Mouse (Mus musculus): Measurements from ENCODE around the gene Chrna4. TPM values are rescaled to one million over a fixed set of nuclear protein-coding genes. Genes with fewer than 3 reads are reported as not detected.

Chrna4 gene
- total RNA-seq, 2 experiments from 2014 or later = 34.3 to 41.3 TPM

- intact Hi-C loops (cut with DNase I) = no loop called here
- DNase-seq (ENCODE audit: low spot score in 2 of 2) = no peak
Observed at GRCm38 (mm10) chr2:180986449-180986848, 56.9 kb downstream of the Chrna4 start, which contains the start of gene Col20a1. Col20a1 (plus strand) TSS chr2:180986535.

GRCm38 (mm10) chr2:180985635-180986034 is 57.7 kb downstream of the Chrna4 start:
- DNase-seq (ENCODE audit: low spot score in 2 of 2) = no peak
- intact Hi-C loops (cut with DNase I) = no loop called here

- intact Hi-C loops (cut with DNase I) = no loop called here
Observed at GRCm38 (mm10) chr2:180981133-180981532, 62.2 kb downstream of the Chrna4 start.

More at GRCm38 (mm10) chr2:180981133-180981532, 62.2 kb downstream of the Chrna4 start:
- DNase-seq (ENCODE audit: low spot score in 2 of 2) = no peak

Other genes starting within 250 kb of the Chrna4 start
- gene Ythdf1, start 122.6 kb downstream of the Chrna4 start, total RNA-seq (2021) = 10 to 100 TPM; 63.1 to 68.4 TPM
- gene Birc7, start 114.5 kb downstream of the Chrna4 start, total RNA-seq (2021) = not detected
- gene Nkain4, start 88.8 kb downstream of the Chrna4 start, total RNA-seq (2021) = 10 to 100 TPM; 35.7 to 45.1 TPM
- gene Arfgap1, start 76.3 kb downstream of the Chrna4 start, total RNA-seq (2021) = 100 to 1,000 TPM; 136 to 137 TPM
- 1 to 10 TPM; 1.6 to 2.4 TPM for gene Col20a1, start 57.0 kb downstream of the Chrna4 start, total RNA-seq (2021)
- 100 to 1,000 TPM; 179 to 188 TPM for gene Kcnq2, start 91.8 kb upstream of the Chrna4 start, total RNA-seq (2021)
- 1,000 to 10,000 TPM; 1,193 to 1,221 TPM for gene Eef1a2, start 113.5 kb upstream of the Chrna4 start, total RNA-seq (2021)
- 100 to 1,000 TPM; 114 to 118 TPM for gene Ppdpf, start 143.7 kb upstream of the Chrna4 start, total RNA-seq (2021)
- gene Ptk6, start 159.2 kb upstream of the Chrna4 start, total RNA-seq (2021) = under 1 TPM in 1 of 2 experiments, not detected in 1; 0.08 TPM
- gene Srms, start 169.6 kb upstream of the Chrna4 start, total RNA-seq (2021) = under 1 TPM; 0.30 to 0.35 TPM
- gene Fndc11, start 176.5 kb upstream of the Chrna4 start, total RNA-seq (2021) = not detected
- gene Helz2, start 198.5 kb upstream of the Chrna4 start, total RNA-seq (2021) = 1 to 10 TPM; 1.8 to 2.1 TPM
- 10 to 100 TPM; 18.3 to 20.0 TPM for gene Gmeb2, start 244.5 kb upstream of the Chrna4 start, total RNA-seq (2021)

All from left cerebral cortex, postnatal 14 days (tissue).